Comparison of ENCODE assay signal across 17 mouse cellular contexts in the genomic region with DNA sequence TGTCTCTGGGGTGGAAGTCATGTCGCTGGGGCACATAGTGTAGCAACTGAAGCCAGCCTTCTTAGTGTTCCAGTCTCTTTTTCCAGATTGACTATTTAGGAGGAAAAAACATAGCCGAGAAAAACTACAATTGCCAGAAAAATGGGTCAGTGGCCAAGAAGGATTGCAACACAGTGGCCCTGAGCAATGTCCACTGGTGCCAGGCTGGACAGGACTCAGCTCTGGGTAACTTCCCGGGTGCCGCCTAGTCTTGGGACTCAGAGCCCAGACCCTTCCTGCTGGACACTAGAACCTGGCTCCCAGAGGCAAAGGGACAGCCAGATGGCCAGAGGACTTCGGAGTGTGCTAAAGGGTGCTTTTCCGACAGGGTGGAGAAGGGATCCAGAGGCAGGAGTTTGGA. TPM values are rescaled to one million over a fixed set of nuclear protein-coding genes. Genes with fewer than 3 reads are reported as not detected.
DNase-seq lines count a peak whose midpoint lies in the region; ATAC-seq and TF ChIP-seq lines count a peak whose summit lies in the region.
"Had no signal": no experiment of that assay in that cellular context is flagged by ENCODE, and none has a peak within 500 bp of the region (broad histone marks: within the 10 kb centered on the region; RNA-seq: fewer than 3 reads in every experiment).

No protein-coding gene starts in this region.

- no peak overlapping the region for H3K27ac ChIP-seq in heart, embryonic 11.5 days (ENCODE audit: low read depth, low read length)
- no peak overlapping the region for H3K27ac ChIP-seq in thymus, adult 2 months (ENCODE audit: control insufficient read depth, insufficient read depth, low read length)
- H3K27ac ChIP-seq: limb, embryonic 10.5 days; stomach, embryonic 15.5 days had no signal

- no peaks in the 10 kb centered on the region; the same call in 1 of the 2 replicates for H3K9me3 ChIP-seq in heart, embryonic 11.5 days (replicated peaks; ENCODE audit: control insufficient read depth, low read length)
- H3K9me3 ChIP-seq: limb, embryonic 10.5 days; stomach, embryonic 15.5 days had no signal

- no peak overlapping the region for H3K4me3 ChIP-seq in heart, embryonic 11.5 days (ENCODE audit: low read depth, low read length)
- no peak overlapping the region for H3K4me3 ChIP-seq in thymus, adult 2 months (ENCODE audit: control insufficient read depth, insufficient read depth, low read length)
- H3K4me3 ChIP-seq: limb, embryonic 10.5 days; myocyte; stomach, embryonic 15.5 days had no signal

- no peaks in the 10 kb centered on the region; the same call in 1 of the 2 replicates for H3K27me3 ChIP-seq in heart, embryonic 11.5 days (ENCODE audit: control insufficient read depth, insufficient read depth, low read length)
- no peaks in the 10 kb centered on the region for H3K27me3 ChIP-seq in thymus, adult 2 months (ENCODE audit: control insufficient read depth, insufficient read depth, low read length)
- H3K27me3 ChIP-seq: CH12.LX; stomach, embryonic 15.5 days had no signal

- DNase-seq in heart, adult 9 months (ENCODE audit: low spot score in 2 of 2), result peak; percentile 24 to 32
- DNase-seq in lung, postnatal 36 days, result peak; percentile 31
- DNase-seq in lung, postnatal 4 days, result no peak
- DNase-seq in adrenal gland, postnatal 10 days, result peak; percentile 80
- peak; percentile 45 for DNase-seq in skeletal muscle tissue, adult 2 months (ENCODE audit: low read depth, low spot score)
- DNase-seq in thymus, adult 2 months, result no peak
- DNase-seq: cerebellum, adult 2 months; lung, embryonic 14.5 days; thymus, postnatal 36 days had no signal

- H3K4me1 ChIP-seq in heart, embryonic 11.5 days (ENCODE audit: control insufficient read depth, insufficient read depth, low read length), result no peaks in the 10 kb centered on the region
- no peaks in the 10 kb centered on the region for H3K4me1 ChIP-seq in thymus, adult 2 months (replicated peaks; ENCODE audit: control insufficient read depth, insufficient read depth, low read length)
- H3K4me1 ChIP-seq: stomach, embryonic 15.5 days had no signal

- no peak overlapping the region for H3K4me2 ChIP-seq in heart, embryonic 11.5 days
- H3K4me2 ChIP-seq: lung, embryonic 14.5 days; stomach, embryonic 15.5 days had no signal

- TF ChIP-seq CTCF in thymus, adult 2 months (IDR thresholded peaks at IDR 0.05; ENCODE audit: borderline replicate concordance, control insufficient read depth, extremely low read depth, insufficient read depth, low read length, poor library complexity), result no peak

- no peak for TF ChIP-seq POLR2A in thymus, adult 2 months (IDR thresholded peaks at IDR 0.05; ENCODE audit: control insufficient read depth, extremely low read depth, insufficient read depth, low read length, poor library complexity)

- ATAC-seq in heart, embryonic 11.5 days (replicated peaks; ENCODE audit: insufficient number of reproducible peaks, low FRiP score, low TSS enrichment), result no peak
- ATAC-seq: inflammation-experienced regulatory T-cells, adult 6 months had no signal

- WGBS in heart, embryonic 11.5 days (ENCODE audit: insufficient replicate concordance), result 84% methylated on average over 6 of the region's 6 CpGs
- 91% methylated on average over 6 of the region's 6 CpGs for WGBS in thymus, adult 2 months

- H3K36me3 ChIP-seq in heart, embryonic 11.5 days (ENCODE audit: control insufficient read depth, insufficient read depth, low read length), result no peaks in the 10 kb centered on the region
- no peaks in the 10 kb centered on the region for H3K36me3 ChIP-seq in thymus, adult 2 months (ENCODE audit: control insufficient read depth, insufficient read depth, low read length)
- H3K36me3 ChIP-seq: limb, embryonic 10.5 days; stomach, embryonic 15.5 days had no signal

- H3K9ac ChIP-seq in heart, embryonic 11.5 days (ENCODE audit: low read depth, low read length), result no peak overlapping the region
- H3K9ac ChIP-seq: lung, embryonic 14.5 days; stomach, embryonic 15.5 days had no signal

RNA-seq across cellular contexts. Expression of a gene that starts 34.3 kb away (rescaled TPM):
- 0.20 TPM in 1 of 2 replicates, not detected in the other for polyA plus RNA-seq in heart, embryonic 11.5 days (2014; fragmentation: Nextera tagmentation; extraction: Ambion mirVana)
- 1 to 10 TPM; 1.5 to 1.7 TPM for total RNA-seq in adrenal gland, postnatal 10 days (2021)
- 0.20 and 0.31 TPM in 2 replicates for polyA plus RNA-seq in thymus, adult 2 months (2012; rRNA removed)
- total RNA-seq: CH12.LX; hematopoietic stem cell, adult 5-6 weeks had no signal
- polyA plus RNA-seq: inflammation-experienced regulatory T-cells, adult 6 months; myocyte; small intestine, adult 2 months had no signal

Comparison
In these comparisons a context has a peak if more than half of its experiments do, and no peak if none do; other contexts are left out.
1. DNase-seq: peak in heart, adult 9 months (2 of 2), lung, postnatal 36 days (single experiment), adrenal gland, postnatal 10 days (single experiment) and skeletal muscle tissue, adult 2 months (single experiment); none in lung, postnatal 4 days (0 of 2) and thymus, adult 2 months (single experiment).